Mouse (Mus musculus): Measurements from ENCODE around the gene Haus2. TPM values are rescaled to one million over a fixed set of nuclear protein-coding genes. Genes with fewer than 3 reads are reported as not detected.

Haus2 gene
- total RNA-seq, 2 experiments from 2014 or later = 6.5 to 6.6 TPM

DNA sequence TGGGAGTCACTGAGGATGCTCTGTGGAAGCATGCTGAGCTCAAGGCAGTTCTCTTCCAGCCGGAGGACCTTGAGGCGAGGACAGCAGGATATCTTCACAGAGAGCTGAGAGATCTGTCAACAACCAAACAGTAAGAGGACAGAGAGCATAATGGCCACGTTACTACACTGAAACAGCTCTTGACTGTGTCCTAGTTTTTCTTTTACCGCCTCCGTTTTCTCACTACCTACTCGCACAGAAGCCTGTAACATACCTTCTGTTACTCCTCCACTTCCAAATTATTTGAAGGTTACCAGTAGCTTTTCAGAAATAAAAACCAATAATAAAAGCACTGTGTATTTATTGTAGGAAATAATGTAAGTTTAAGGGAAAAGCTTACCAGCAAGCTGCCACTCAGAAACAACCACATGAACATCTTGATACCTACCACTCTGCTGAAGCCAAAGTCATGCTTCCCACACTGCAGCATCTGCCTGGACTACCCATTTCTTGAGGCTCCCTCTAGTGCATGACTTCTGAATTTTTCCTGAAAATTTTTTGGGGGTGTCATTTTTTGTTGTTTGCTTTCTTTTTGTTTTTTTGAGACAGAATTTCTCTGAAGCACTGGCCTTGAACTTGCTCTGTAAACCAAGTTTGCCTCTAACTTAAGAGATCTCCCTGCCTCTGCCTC, 3.0 kb upstream of the Haus2 start:
- no peak for DNase-seq
- intact Hi-C loops (cut with DNase I; ENCODE audit: low total_unique reads) = loop anchor here (5.0 kb wide), 1 partner anchor 79 kb away; no protein-coding TSS in a partner anchor

GRCm38 (mm10) chr2:120616279-120617163, 7.3 kb downstream of the Haus2 start:
- DNase-seq = no peak
- intact Hi-C loops (cut with DNase I; ENCODE audit: low total_unique reads) = no loop called here

DNA sequence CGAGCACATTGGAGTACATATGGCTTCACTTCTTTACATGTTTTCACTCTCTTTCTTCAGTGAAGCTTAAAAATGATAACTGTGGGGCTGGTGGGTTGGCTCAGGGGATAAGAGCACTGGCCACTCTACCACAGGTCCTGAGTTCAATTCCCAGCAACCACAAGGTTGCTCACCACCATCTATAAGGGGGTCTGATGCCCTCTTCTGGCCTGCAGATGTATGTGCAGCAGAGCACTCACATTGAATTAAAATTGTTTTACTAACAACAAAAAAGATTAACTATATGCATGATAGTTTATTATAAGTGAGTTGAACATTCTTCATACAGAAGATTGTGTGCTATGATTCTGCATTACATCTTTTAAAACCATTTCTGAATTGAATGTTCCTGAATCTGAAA, 10.4 kb downstream of the Haus2 start:
- no peak for DNase-seq
- intact Hi-C loops (cut with DNase I; ENCODE audit: low total_unique reads) = no loop called here

DNA sequence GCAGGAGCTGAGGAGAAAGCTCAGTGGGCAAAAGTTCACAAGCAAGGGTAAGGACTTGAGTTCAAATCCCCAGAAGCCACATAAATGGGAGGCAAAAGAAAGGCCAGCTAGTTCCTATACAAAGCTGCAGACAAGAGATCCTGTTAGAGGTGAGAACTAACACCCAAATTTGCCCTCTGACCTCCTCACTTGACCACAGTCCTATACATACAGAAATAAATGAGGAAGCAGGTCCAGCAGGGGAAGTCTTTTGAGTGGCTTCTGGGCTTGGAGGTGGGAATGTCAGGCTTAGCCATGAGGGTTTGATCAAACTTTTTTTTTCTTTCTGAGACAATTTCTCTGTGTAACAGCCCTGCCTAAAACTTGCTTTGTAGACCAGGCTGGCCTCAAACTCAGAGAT, 13.7 kb downstream of the Haus2 start:
- intact Hi-C loops (cut with DNase I; ENCODE audit: low total_unique reads) = no loop called here
- DNase-seq = no peak

DNA sequence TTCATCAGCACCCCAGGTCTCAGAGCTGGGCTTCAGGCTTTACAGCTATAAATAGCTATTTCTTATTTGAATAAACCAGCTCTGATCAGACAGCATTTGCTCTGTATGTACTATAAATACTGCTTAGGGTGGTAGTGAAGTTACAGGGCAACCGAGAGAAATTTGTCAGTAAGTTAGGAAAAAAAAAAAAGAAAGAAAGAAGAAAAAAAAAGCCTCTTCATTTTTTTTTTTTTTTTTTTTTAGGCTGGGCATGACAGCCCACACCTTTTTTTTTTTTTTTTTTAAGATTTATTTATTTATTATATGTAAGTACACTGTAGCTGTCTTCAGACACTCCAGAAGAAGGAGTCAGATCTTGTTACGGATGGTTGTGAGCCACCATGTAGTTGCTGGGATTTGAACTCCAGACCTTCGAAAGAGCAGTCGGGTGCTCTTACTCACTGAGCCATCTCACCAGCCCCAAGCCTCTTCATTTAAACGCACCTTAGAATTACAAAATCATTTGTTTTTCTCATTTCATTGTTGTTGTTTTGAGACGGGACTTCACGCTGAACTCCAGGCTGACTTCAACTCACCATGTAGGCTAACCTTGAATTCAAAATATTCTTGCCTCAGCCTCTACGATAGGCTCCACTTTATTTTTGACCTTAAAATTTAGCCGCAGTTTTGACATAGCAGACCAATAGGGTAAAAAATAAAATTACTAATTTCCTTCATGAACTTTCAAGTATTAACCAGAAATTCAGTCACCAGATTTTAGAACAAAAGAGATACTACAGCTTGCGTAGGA, 19.1 kb downstream of the Haus2 start:
- intact Hi-C loops (cut with DNase I; ENCODE audit: low total_unique reads) = no loop called here
- no peak for DNase-seq

DNA sequence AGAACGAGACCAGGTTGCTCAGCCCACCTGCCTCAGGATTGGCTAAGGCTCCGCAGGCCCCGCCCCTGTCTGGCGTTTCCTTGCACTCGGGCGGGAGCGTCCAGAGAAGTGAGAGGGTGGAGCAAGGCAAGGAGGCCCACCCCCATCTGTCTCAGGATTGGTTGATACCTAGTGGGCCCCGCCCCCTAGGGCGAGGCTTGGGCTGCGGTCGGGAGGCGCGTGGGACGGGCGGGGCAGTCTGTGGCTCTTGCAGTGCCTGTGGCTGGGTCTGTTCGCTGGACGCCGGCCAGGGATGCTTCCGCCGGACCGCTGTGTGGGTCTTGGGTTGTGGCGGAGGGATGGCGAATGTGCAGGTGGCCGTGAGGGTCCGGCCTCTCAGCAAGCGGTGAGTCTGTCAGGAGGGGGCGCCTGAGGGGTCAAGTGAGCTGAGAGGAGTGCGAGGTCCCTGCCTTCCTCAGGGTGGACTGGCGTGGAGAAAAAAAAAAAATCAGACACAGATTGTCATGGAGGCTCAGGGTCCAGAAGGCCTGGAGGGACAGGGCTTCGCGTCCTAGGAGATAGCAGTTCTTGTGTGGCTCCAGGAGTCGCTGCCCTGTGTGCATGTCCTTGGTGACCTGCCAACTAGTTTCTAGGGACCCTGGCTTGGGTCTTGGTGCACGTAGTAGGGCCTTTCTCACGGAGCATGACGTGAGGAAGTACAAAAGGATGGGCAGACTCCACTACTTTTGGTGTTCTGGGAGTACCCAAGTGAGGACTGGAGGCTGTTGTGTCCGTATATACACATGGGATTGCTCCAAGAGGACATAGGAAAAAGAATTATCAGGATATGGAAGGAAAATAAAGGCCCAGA, 19.9 kb downstream of the Haus2 start, which contains the start of gene Stard9:
Stard9 (plus strand) TSS at position 236 of the 850 bp plus-strand sequence.
- peak; percentile 99 for DNase-seq
- intact Hi-C loops (cut with DNase I; ENCODE audit: low total_unique reads) = no loop called here

DNA sequence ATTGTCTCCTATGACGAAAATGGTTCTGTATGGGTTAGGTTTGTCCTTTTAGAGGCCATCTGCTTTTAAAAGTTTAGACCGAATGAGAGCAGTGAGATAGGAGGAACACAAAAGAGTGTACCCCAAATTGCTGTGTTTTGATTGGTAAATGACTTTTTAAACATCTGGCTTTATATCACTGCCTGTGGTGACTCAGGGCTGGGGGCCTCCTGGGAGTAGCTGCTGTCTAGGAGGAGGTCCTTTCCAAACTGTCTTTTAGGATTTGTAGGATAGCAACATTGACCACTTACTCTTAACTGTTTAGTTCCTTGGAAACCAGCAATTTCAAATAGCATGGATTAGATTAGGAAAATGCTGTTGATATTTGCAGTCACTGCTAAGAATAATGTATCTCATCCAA, 21.1 kb downstream of the Haus2 start:
- intact Hi-C loops (cut with DNase I; ENCODE audit: low total_unique reads) = no loop called here
- peak; percentile 35 for DNase-seq

DNA sequence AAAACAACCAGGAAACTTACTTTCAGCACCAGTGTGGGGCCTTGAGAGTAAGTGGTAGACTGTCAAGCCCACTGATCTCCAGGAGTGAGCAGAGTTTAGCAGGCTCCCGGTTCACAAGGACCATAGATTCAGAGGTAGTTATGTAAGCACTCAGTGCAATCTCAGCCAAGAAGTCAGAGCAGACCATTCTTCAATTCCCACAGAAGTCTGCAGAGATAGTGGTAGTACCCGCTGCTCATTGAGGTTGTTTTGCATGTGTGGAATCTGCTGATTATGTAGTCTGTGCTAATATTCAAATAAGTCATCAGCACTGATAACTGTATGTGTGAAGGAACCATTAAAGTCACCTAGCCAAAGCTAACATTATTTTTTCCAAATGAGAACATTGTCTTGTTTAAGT, 21.5 kb downstream of the Haus2 start:
- intact Hi-C loops (cut with DNase I; ENCODE audit: low total_unique reads) = no loop called here

DNA sequence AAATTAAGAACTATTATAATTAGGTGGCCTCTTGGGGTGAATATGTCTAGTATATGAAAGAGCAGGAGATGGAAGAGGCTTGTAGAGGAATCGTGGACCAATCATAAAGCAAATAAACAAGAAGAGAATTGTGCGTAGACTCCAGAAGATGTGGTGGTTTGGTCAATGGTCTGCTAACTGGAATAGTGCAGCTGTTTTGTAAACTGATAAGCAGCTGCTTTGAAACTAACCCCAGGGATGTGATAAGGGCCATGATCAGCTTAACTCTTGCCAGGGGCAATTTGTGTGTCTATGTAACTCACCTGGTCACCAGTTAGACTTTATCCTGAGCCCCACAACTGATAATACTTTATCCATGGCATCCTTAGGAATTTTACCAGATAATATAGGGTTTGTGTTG, 22.3 kb downstream of the Haus2 start:
- intact Hi-C loops (cut with DNase I; ENCODE audit: low total_unique reads) = no loop called here
- DNase-seq = no peak

More for the DNA sequence above, 21.5 kb downstream of the Haus2 start:
- no peak for DNase-seq

DNA sequence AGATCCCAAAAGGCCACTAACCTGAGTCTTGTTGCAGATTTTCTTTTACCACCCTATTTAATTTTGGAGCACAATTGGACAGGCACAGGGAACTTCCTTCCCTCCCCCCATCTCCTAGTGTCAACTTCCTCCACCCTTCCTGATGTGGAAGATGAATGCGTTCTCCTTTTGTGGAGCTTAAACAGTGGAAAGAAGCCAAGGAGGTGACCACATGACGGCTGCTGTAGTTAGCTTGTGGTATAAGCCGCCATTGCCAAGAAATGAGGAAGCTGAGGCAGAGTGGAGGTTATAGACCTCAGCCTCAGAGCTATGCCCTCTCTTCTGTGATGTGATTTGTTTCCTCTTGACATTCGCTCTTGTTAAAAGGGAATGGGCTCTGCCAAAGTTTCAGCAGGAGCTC, 22.8 kb downstream of the Haus2 start:
- DNase-seq = no peak
- intact Hi-C loops (cut with DNase I; ENCODE audit: low total_unique reads) = no loop called here

- intact Hi-C loops (cut with DNase I; ENCODE audit: low total_unique reads) = no loop called here
- DNase-seq = no peak
These were observed 31.7 kb downstream of the Haus2 start for GRCm38 (mm10) chr2:120640835-120641234.

DNA sequence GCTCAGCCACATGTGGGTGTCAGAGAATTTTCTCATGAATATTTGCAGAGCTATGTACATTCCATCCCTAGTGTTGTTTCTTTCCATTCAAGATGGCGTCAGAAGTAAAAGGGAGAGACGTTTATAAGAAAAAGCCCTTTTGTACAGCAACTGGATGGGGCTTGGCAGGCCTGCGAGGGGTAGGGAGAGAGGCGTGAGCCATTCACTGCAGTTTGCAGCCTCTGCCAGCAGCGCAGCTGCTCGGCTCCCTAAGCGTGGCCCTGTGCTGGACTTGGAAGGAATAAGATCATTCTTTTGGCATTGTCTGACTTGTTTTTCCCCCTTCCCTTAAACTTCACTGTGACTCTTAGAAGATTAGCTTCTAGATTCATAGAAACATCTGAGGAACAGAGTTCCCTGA, 34.7 kb downstream of the Haus2 start:
- DNase-seq = peak; percentile 87
- intact Hi-C loops (cut with DNase I; ENCODE audit: low total_unique reads) = no loop called here

DNA sequence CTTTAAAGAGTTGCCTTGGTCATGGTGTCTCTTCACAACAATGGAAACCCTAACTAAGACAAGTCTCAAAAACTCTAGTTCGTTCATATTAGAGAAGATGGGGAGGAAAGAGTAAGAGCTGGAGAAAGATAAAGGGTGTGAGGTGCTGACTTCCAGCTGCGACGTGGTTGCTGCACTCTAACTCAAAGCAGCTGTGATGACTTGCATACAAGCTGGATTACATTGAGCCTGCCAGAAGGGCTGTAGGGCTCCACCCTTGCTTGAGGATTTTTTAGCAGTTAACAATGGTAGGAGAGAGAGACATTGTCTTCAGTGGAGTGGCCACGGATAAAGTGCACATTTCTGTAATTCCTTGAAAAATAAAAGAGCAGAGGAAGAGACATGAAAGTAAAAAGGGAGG, 37.6 kb downstream of the Haus2 start:
- intact Hi-C loops (cut with DNase I; ENCODE audit: low total_unique reads) = no loop called here
- peak; percentile 54 for DNase-seq

GRCm38 (mm10) chr2:120652256-120652924, 43.2 kb downstream of the Haus2 start:
- intact Hi-C loops (cut with DNase I; ENCODE audit: low total_unique reads) = no loop called here
- DNase-seq = no peak

GRCm38 (mm10) chr2:120652925-120653284, 43.7 kb downstream of the Haus2 start:
- intact Hi-C loops (cut with DNase I; ENCODE audit: low total_unique reads) = no loop called here
- no peak for DNase-seq

DNA sequence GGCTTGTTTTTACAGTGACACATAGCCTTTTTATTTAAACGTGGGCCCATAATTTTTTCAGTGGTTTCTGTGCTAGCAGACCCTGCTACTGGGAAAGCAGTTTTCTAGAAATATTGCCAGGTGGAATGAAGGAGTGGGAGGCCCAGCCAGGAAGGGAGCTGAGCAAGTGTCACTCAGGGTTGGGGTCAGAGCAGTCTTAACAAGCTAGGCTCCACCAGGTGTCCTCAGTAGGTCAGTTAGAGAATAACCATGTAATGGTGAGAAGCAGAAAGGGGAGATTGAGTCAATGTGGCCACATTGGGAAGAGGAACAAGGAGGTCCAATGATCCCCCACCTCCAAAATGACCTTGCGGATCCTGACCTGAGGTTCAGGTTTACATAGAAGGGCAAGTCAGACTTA, 45.5 kb downstream of the Haus2 start:
- intact Hi-C loops (cut with DNase I; ENCODE audit: low total_unique reads) = no loop called here
- no peak for DNase-seq

DNA sequence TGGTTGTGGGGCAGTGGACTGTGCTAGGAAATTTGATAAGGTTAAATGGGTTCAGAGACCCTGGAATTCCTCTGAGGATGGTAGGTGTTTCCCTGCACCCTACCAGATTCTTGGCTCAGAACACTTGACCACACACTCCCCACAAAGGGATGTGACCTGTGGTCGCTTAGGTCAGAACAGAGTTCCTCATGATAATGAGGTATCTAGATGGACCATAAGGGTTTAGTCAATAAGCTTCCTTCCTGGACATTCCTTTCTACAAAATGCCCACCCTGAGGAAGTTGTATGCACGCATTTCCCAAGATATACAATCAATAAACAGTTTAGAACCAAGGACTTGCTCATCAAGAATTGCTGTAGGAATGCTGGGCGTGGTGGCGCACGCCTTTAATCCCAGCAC, 46.7 kb downstream of the Haus2 start:
- intact Hi-C loops (cut with DNase I; ENCODE audit: low total_unique reads) = no loop called here
- DNase-seq = no peak

GRCm38 (mm10) chr2:120656711-120657110, 47.5 kb downstream of the Haus2 start:
- DNase-seq = no peak
- intact Hi-C loops (cut with DNase I; ENCODE audit: low total_unique reads) = no loop called here

- intact Hi-C loops (cut with DNase I; ENCODE audit: low total_unique reads) = no loop called here
- no peak for DNase-seq
These were observed 49.3 kb downstream of the Haus2 start for GRCm38 (mm10) chr2:120658486-120658885.
